Mouse (Mus musculus): Measurements from ENCODE around the gene Clca3b. TPM values are rescaled to one million over a fixed set of nuclear protein-coding genes. Genes with fewer than 3 reads are reported as not detected.
"Not testable (repeated sequence)": the region's sequence is repeated elsewhere in the genome, so short reads cannot be mapped to it uniquely, and the experiment has no call there.

Gene Clca3b
- total RNA-seq (2014; rRNA removed) (not detected in 2 replicates), polyA plus RNA-seq (2015; fragmentation: Nextera tagmentation; extraction: Ambion mirVana) (not detected in 2 replicates)

GRCm38 (mm10) chr3:144849014-144849556 lies at the start of gene Clca3b:
Gene Clca3b, minus strand, starts transcription at chr3:144849357.
- H3K27ac ChIP-seq; ATAC-seq; H3K4me1 ChIP-seq (ENCODE audit: insufficient read depth, low read length); H3K9ac ChIP-seq (replicated peaks; ENCODE audit: low read length); H3K9me3 ChIP-seq (ENCODE audit: low read length); DNase-seq (ENCODE audit: low spot score); H3K36me3 ChIP-seq (ENCODE audit: insufficient read depth, low read length); H3K4me3 ChIP-seq (ENCODE audit: low read length); H3K4me2 ChIP-seq (ENCODE audit: low read depth, low read length); H3K27me3 ChIP-seq (ENCODE audit: insufficient read depth, low read length): not testable (repeated sequence)
- 93% methylated on average over 9 of the region's 9 CpGs for WGBS

DNA sequence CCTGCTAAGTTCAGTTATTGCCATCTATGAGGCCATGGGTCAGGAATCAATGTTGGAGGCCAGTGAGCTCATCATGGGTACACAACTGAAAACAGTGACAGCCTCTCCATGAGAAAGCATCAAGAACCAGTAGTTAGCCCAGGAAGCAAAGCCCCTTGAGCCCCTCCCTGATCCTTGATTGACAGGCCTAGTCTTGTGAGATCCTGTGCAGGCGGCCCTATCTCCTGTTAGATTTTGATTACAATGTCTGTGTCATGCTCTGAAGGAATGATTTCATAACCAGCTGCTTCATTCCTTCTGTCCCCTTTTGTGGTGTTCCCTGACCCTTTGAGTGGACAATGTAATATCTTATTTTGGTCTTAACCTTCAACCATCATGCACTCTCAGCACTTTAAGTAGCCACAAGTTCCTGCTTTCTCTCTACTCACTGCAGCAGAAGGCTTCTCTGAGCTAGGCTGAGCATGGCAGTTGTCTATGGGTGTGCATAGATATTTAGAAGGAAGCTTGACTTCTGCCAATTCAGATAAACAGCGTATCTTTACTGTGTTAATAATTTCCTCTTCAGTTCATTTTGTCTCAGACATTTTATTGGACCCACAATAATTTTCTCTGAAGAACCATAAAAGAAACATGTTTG lies 48.0 kb upstream of the Clca3b start:
- ATAC-seq = no peak

GRCm38 (mm10) chr3:144890246-144890758 lies 41.1 kb upstream of the Clca3b start:
- Histone ChIP-seq H3K9me3 (ENCODE audit: low read length) (no peaks in the 10 kb centered on the region), H3K4me2 (ENCODE audit: low read depth, low read length) (no peak overlapping the region), H3K4me1 (ENCODE audit: insufficient read depth, low read length) (no peaks in the 10 kb centered on the region), H3K36me3 (ENCODE audit: insufficient read depth, low read length) (no peaks in the 10 kb centered on the region), H3K27me3 (ENCODE audit: insufficient read depth, low read length) (no peaks in the 10 kb centered on the region), H3K27ac (no peak overlapping the region), H3K9ac (replicated peaks; ENCODE audit: low read length) (no peak overlapping the region), H3K4me3 (ENCODE audit: low read length) (no peak overlapping the region)
- 61% methylated on average over 2 of the region's 2 CpGs for WGBS
- DNase-seq (ENCODE audit: low spot score) (no peak), ATAC-seq (no peak)
- no peak for TF ChIP-seq CTCF (IDR thresholded peaks at IDR 0.05; ENCODE audit: low read depth)

More for the DNA sequence above, 48.0 kb upstream of the Clca3b start:
- Histone ChIP-seq H3K4me3 (ENCODE audit: low read length) (no peak overlapping the region), H3K4me2 (ENCODE audit: low read depth, low read length) (no peak overlapping the region), H3K9me3 (ENCODE audit: low read length) (no peaks in the 10 kb centered on the region), H3K9ac (replicated peaks; ENCODE audit: low read length) (no peak overlapping the region), H3K27me3 (ENCODE audit: insufficient read depth, low read length) (no peaks in the 10 kb centered on the region), H3K4me1 (ENCODE audit: insufficient read depth, low read length) (no peaks in the 10 kb centered on the region), H3K36me3 (ENCODE audit: insufficient read depth, low read length) (no peaks in the 10 kb centered on the region), H3K27ac (no peak overlapping the region)
- no peak for DNase-seq (ENCODE audit: low spot score)
- TF ChIP-seq CTCF (IDR thresholded peaks at IDR 0.05; ENCODE audit: low read depth) = no peak
- 85% methylated on average over 2 of the region's 2 CpGs for WGBS

DNA sequence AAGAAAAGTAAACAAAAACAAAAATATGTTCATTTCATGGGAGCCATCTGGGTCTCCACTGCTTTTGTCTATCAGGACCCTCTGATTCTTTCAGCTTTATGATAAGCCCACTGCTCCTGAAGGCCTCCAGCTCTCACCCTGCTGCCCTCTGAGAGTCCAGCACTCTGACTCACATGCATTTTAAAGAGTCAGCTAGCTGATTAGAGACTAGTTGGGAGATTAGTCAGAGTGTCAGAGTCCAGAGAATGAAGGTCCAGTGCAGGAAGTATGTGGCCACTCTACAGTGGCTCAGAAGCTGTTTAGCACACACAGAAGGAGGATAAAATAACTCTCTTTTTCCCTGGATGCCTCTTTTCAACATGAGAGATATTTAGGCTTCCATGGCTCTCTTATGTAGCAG lies 37.8 kb upstream of the Clca3b start:
- DNase-seq (ENCODE audit: low spot score) (no peak), ATAC-seq (no peak)

GRCm38 (mm10) chr3:144872012-144872411 lies 22.9 kb upstream of the Clca3b start:
- not testable (repeated sequence) for H3K9ac ChIP-seq (replicated peaks; ENCODE audit: low read length); H3K4me3 ChIP-seq (ENCODE audit: low read length); DNase-seq (ENCODE audit: low spot score); ATAC-seq; H3K4me1 ChIP-seq (ENCODE audit: insufficient read depth, low read length); H3K4me2 ChIP-seq (ENCODE audit: low read depth, low read length); H3K9me3 ChIP-seq (ENCODE audit: low read length); H3K36me3 ChIP-seq (ENCODE audit: insufficient read depth, low read length); H3K27me3 ChIP-seq (ENCODE audit: insufficient read depth, low read length); H3K27ac ChIP-seq
- 37% methylated on average over 4 of the region's 4 CpGs for WGBS

More for the DNA sequence above, 37.8 kb upstream of the Clca3b start:
- Histone ChIP-seq H3K4me1 (ENCODE audit: insufficient read depth, low read length) (no peaks in the 10 kb centered on the region), H3K27ac (no peak overlapping the region), H3K9me3 (ENCODE audit: low read length) (no peaks in the 10 kb centered on the region), H3K9ac (replicated peaks; ENCODE audit: low read length) (no peak overlapping the region), H3K4me3 (ENCODE audit: low read length) (no peak overlapping the region), H3K27me3 (ENCODE audit: insufficient read depth, low read length) (no peaks in the 10 kb centered on the region), H3K4me2 (ENCODE audit: low read depth, low read length) (no peak overlapping the region), H3K36me3 (ENCODE audit: insufficient read depth, low read length) (no peaks in the 10 kb centered on the region)
- TF ChIP-seq CTCF (IDR thresholded peaks at IDR 0.05; ENCODE audit: low read depth) = no peak

GRCm38 (mm10) chr3:144849584-144849983 lies 427 bp upstream of the Clca3b start:
- 65% methylated on average over 4 of the region's 4 CpGs for WGBS
- Histone ChIP-seq H3K4me1 (ENCODE audit: insufficient read depth, low read length) (no peaks in the 10 kb centered on the region), H3K9me3 (ENCODE audit: low read length) (no peaks in the 10 kb centered on the region), H3K4me2 (ENCODE audit: low read depth, low read length) (no peak overlapping the region), H3K27me3 (ENCODE audit: insufficient read depth, low read length) (no peaks in the 10 kb centered on the region), H3K36me3 (ENCODE audit: insufficient read depth, low read length) (no peaks in the 10 kb centered on the region), H3K27ac (no peak overlapping the region), H3K9ac (replicated peaks; ENCODE audit: low read length) (no peak overlapping the region), H3K4me3 (ENCODE audit: low read length) (no peak overlapping the region)
- no peak for DNase-seq (ENCODE audit: low spot score)
- TF ChIP-seq CTCF (IDR thresholded peaks at IDR 0.05; ENCODE audit: low read depth) = no peak
- no peak for ATAC-seq

- 79% methylated on average over 6 of the region's 6 CpGs for WGBS
- DNase-seq (ENCODE audit: low spot score) (no peak), ATAC-seq (no peak)
- H3K9ac ChIP-seq (replicated peaks; ENCODE audit: low read length) = no peak overlapping the region
- H3K4me2 ChIP-seq (ENCODE audit: low read depth, low read length) = no peak overlapping the region
- no peaks in the 10 kb centered on the region for H3K9me3 ChIP-seq (ENCODE audit: low read length)
- no peak overlapping the region for H3K4me3 ChIP-seq (ENCODE audit: low read length)
- TF ChIP-seq CTCF (IDR thresholded peaks at IDR 0.05; ENCODE audit: low read depth) = no peak
- no peak overlapping the region for H3K27ac ChIP-seq
- no peaks in the 10 kb centered on the region for H3K4me1 ChIP-seq (ENCODE audit: insufficient read depth, low read length)
- H3K27me3 ChIP-seq (ENCODE audit: insufficient read depth, low read length) = no peaks in the 10 kb centered on the region
- no peaks in the 10 kb centered on the region for H3K36me3 ChIP-seq (ENCODE audit: insufficient read depth, low read length)
These were observed 21.9 kb downstream of the Clca3b start for GRCm38 (mm10) chr3:144827257-144827656.
